Mouse (Mus musculus) liver (tissue): ENCODE results near the gene Slc38a9.
"Not testable (repeated sequence)": the region's sequence is repeated elsewhere in the genome, so short reads cannot be mapped to it uniquely, and the experiment has no call there.

Experiments
- DNase-seq: peaks from one replicate; pipeline ENCODE4 v3.0.0-alpha.2; 2020; ENCODE audit warnings: mixed read lengths

Slc38a9 gene

GRCm38 (mm10) chr13:112686155-112686554 is 25.6 kb downstream of the Slc38a9 start:
- DNase-seq, result no peak

GRCm38 (mm10) chr13:112692870-112693553 is 32.5 kb downstream of the Slc38a9 start:
- DNase-seq, result no peak

- DNase-seq, result no peak
Observed at GRCm38 (mm10) chr13:112695526-112696240, 35.1 kb downstream of the Slc38a9 start.

- no peak for DNase-seq
Observed at GRCm38 (mm10) chr13:112701256-112701655, 40.7 kb downstream of the Slc38a9 start.

DNA sequence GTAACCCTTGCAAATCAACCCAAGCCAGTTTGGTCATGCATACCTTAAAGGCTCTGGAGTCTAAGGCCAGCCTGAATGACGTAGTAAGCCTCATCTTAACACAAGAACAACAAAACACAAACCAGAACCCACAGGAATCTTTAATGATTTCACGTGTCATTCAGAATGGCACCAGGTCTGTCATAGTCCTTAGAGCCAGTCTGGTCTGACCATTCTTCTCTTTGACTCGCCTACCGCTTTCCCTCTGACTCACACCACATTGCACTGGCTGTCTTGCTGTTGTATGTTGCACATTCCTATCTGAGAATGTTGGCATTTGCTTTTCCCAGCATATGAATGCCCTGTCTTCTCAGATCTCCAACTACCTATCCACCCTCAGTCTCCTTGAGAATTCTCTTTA is 45.8 kb downstream of the Slc38a9 start:
- no peak for DNase-seq

DNA sequence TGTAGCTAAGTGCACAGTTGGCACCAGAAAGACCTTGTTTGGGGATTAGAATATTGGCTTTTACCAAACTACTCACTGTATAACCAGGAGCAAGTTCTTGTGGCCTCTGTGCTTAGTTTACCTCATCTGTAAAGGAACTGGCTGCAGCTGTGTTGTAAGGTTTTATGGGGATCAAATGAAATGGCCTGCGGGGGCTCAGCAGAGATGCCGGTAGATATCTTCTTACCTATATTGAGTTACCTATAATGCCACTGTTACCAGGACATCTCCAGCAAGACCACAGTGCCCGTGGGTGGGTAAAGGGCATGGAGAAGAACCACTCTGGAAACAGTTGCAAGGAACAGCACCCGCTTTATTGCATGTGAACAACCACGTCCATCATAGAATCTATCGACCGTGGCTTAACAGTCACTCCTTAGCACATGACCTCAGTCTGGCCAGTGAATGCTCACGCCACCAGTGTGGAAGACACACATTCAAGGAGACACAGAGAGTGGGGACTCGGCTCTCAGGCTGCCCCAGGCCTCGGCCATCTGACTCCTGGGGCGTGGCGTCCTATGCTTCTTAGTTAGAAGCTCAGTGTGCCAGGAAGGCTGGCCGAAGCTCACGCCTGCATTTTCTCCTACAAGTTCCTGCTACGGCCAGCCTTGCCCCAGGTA is 59.7 kb downstream of the Slc38a9 start:
- no peak for DNase-seq

DNA sequence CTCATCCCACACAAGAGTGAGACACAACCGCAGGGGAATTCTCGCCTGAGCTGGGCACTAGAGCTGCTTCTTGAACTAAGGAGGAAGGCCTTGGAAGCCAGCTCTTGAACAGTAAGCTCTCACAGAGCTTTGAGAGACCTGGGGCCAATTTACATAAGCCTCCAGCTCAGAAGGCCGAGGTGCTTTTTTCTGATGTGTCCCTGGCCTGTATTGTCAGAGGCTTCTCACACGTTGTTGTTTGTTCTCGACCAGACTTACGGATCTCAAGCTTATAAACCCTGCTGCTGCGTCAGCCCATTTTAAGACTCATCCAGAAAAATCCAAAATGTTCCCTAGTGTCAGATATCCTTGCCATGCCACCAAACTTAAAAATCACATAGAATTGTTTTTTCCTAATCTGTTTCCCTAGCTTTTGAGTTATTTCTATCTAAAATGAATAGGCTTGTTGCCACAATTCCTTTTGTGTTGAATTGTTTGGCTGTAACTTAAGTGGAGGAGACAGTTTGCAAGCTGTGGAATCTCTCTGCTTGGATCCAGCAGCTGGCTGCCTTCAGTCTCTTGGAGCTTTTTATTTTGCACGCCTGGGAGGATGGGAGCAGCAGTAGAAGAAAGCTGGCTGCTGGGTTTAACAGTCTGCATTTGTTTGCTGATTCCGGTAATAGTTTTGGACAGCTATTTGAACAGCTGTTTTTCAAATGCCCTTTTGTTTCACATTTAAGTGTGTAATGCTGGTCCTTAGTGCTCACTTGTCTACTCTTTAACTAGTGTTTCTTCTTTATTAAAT is 61.6 kb downstream of the Slc38a9 start:
- no peak for DNase-seq

- not testable (repeated sequence) for DNase-seq
Observed at GRCm38 (mm10) chr13:112724260-112724659, 63.7 kb downstream of the Slc38a9 start.

- no peak for DNase-seq
Observed at GRCm38 (mm10) chr13:112726002-112726401, 65.5 kb downstream of the Slc38a9 start.

GRCm38 (mm10) chr13:112733311-112733710 is 72.8 kb downstream of the Slc38a9 start:
- no peak for DNase-seq

GRCm38 (mm10) chr13:112734906-112735713 is 74.6 kb downstream of the Slc38a9 start:
- DNase-seq, result peak; percentile 54

- no peak for DNase-seq
Observed at GRCm38 (mm10) chr13:112736407-112736806, 75.9 kb downstream of the Slc38a9 start.

GRCm38 (mm10) chr13:112737110-112737509 is 76.6 kb downstream of the Slc38a9 start:
- no peak for DNase-seq

GRCm38 (mm10) chr13:112738005-112738404 is 77.5 kb downstream of the Slc38a9 start:
- no peak for DNase-seq

- DNase-seq, result no peak
Observed at GRCm38 (mm10) chr13:112740073-112740472, 79.5 kb downstream of the Slc38a9 start.

GRCm38 (mm10) chr13:112742076-112742830 is 81.7 kb downstream of the Slc38a9 start:
- DNase-seq, result peak; percentile 21

GRCm38 (mm10) chr13:112743647-112744046 is 83.1 kb downstream of the Slc38a9 start:
- no peak for DNase-seq

GRCm38 (mm10) chr13:112744061-112744849 is 83.7 kb downstream of the Slc38a9 start:
- no peak for DNase-seq

DNA sequence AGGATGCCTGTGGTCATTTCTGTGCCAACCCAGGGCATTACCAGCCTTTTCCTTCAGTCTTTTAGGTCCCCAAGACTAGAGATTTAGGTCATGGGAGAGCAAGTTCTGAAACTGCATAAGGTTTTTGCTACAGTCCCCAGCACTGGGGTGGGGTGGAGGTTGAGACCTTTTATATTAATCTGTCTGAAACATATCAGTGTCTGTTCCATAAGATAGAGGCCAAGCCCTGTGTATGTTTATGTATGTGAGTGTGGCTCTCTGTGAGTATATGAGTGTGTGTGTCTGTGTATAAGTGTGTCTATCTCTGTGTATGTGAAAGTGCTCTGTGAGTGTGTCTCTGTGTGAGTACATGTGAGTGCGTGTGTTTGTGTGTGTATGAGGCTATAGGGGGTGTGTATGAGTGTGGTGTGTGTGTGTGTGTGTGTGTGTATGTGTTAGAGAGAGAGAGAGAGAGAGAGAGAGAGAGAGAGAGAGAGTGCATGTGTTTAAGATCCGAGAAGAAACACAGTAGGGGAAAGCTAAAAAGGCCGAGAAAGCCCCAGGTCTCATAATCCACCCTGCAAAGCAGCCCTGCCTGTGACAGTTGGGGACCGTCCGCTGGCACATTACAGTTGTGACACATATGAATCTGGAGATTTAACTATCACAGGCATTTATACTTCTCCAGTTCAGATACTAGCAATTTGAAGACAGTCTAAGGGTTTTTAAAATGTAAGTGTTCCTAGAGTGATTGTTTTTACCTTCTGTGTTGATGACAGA is 85.6 kb downstream of the Slc38a9 start:
- DNase-seq, result peak; percentile 82

DNA sequence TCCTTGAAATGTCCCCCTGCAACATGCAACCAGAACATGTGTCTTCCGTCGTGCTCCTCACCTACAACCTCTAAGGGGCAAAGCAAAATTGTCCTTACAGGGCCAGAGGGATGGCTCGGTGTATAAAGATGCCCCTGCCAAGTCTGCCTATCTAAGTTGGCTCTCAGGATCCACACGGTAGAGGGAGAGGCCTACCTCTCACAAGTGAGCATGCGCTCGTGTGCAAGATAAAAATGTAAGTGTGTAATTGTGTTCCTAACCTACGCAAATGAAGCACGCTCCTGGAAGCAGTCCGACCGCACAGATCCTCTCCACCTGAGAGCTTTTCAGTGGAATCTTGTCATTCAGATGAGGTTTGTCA is 86.1 kb downstream of the Slc38a9 start:
- peak; percentile 43 for DNase-seq
